22 mouse cellular contexts compared by ENCODE assay signal in the genomic region with DNA sequence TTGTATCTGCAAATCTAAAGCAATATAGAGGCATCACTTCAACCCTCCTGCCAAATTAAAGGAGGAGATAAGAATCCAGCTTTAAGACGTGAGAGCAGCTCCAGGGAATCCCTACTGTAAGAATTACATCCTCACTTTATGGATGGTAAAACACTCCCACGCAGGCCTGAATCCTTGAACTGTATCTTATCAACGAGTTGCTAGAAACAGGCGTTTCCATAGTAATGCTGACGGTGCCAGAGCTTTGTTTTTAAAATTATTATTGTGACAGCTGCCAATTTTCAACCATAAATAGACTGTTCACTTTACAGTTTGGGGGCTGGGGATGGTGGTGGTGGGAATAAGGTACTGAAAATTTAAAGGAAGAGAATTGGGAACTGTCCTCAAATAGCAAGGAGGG.
DNase-seq lines count a peak whose midpoint lies in the region; ATAC-seq and TF ChIP-seq lines count a peak whose summit lies in the region.
"Had no signal": no experiment of that assay in that cellular context is flagged by ENCODE, and none has a peak within 500 bp of the region (broad histone marks: within the 10 kb centered on the region; RNA-seq: fewer than 3 reads in every experiment).

No protein-coding gene starts in this region.

- peak; percentile 43; the same call in 1 of the 2 replicates for ATAC-seq in forebrain, embryonic 13.5 days
- no peak for ATAC-seq in midbrain, embryonic 14.5 days (ENCODE audit: low FRiP score, low TSS enrichment)
- no peak for ATAC-seq in midbrain, embryonic 13.5 days
- ATAC-seq: CD4-positive, CD25-positive, alpha-beta regulatory T cell, adult 4 months; inflammation-experienced regulatory T-cells, adult 6 months had no signal

- 53% methylated on average over 5 of the region's 5 CpGs for WGBS in forebrain, embryonic 13.5 days
- 81% methylated on average over 5 of the region's 5 CpGs for WGBS in forebrain, embryonic 10.5 days
- 73% methylated on average over 5 of the region's 5 CpGs for WGBS in midbrain, embryonic 14.5 days
- WGBS in midbrain, embryonic 13.5 days, result 73% methylated on average over 5 of the region's 5 CpGs

- no peak overlapping the region for H3K9ac ChIP-seq in forebrain, embryonic 13.5 days
- H3K9ac ChIP-seq in midbrain, embryonic 14.5 days (replicated peaks; ENCODE audit: low read length), result no peak overlapping the region
- H3K9ac ChIP-seq in midbrain, embryonic 13.5 days (replicated peaks), result no peak overlapping the region
- H3K9ac ChIP-seq: embryonic facial prominence, embryonic 12.5 days; hindbrain, embryonic 13.5 days had no signal

- 0 out of 2 replicates have a peak, but pooled peaks cover 10% of the 10 kb centered on the region for H3K4me1 ChIP-seq in forebrain, embryonic 13.5 days
- 0 out of 2 replicates have a peak, but pooled peaks cover 3% of the 10 kb centered on the region for H3K4me1 ChIP-seq in forebrain, embryonic 10.5 days
- no peaks in the 10 kb centered on the region for H3K4me1 ChIP-seq in midbrain, embryonic 14.5 days (ENCODE audit: control insufficient read depth, insufficient read depth, low read length)
- no peaks in the 10 kb centered on the region for H3K4me1 ChIP-seq in midbrain, embryonic 13.5 days (replicated peaks)
- H3K4me1 ChIP-seq: embryonic facial prominence, embryonic 12.5 days; hindbrain, embryonic 13.5 days had no signal

- H3K4me3 ChIP-seq in forebrain, embryonic 13.5 days, result no peak overlapping the region
- no peak overlapping the region for H3K4me3 ChIP-seq in forebrain, embryonic 10.5 days
- no peak overlapping the region for H3K4me3 ChIP-seq in midbrain, embryonic 14.5 days (replicated peaks; ENCODE audit: low read depth, low read length)
- H3K4me3 ChIP-seq in midbrain, embryonic 13.5 days (replicated peaks), result no peak overlapping the region
- H3K4me3 ChIP-seq: embryonic facial prominence, embryonic 12.5 days; gastrocnemius, adult 2 months; hindbrain, embryonic 13.5 days had no signal

- no peaks in the 10 kb centered on the region for H3K36me3 ChIP-seq in forebrain, embryonic 13.5 days (ENCODE audit: poor library complexity, severe bottlenecking)
- H3K36me3 ChIP-seq in forebrain, embryonic 10.5 days (replicated peaks), result no peaks in the 10 kb centered on the region
- no peaks in the 10 kb centered on the region for H3K36me3 ChIP-seq in midbrain, embryonic 14.5 days (ENCODE audit: control insufficient read depth, insufficient read depth, low read length)
- H3K36me3 ChIP-seq in midbrain, embryonic 13.5 days, result no peaks in the 10 kb centered on the region
- H3K36me3 ChIP-seq: embryonic facial prominence, embryonic 12.5 days; hindbrain, embryonic 13.5 days had no signal

- no peaks in the 10 kb centered on the region for H3K9me3 ChIP-seq in forebrain, embryonic 13.5 days (replicated peaks)
- H3K9me3 ChIP-seq in forebrain, embryonic 10.5 days, result no peaks in the 10 kb centered on the region
- H3K9me3 ChIP-seq in midbrain, embryonic 14.5 days (ENCODE audit: control insufficient read depth, low read length), result no peaks in the 10 kb centered on the region
- no peaks in the 10 kb centered on the region for H3K9me3 ChIP-seq in midbrain, embryonic 13.5 days
- H3K9me3 ChIP-seq: embryonic facial prominence, embryonic 12.5 days; hindbrain, embryonic 13.5 days had no signal

- H3K4me2 ChIP-seq in forebrain, embryonic 13.5 days, result no peak overlapping the region
- no peak overlapping the region for H3K4me2 ChIP-seq in midbrain, embryonic 14.5 days (ENCODE audit: low read length)
- H3K4me2 ChIP-seq in midbrain, embryonic 13.5 days (replicated peaks), result no peak overlapping the region
- H3K4me2 ChIP-seq: embryonic facial prominence, embryonic 12.5 days; hindbrain, embryonic 13.5 days had no signal

- no peak overlapping the region for H3K27ac ChIP-seq in forebrain, embryonic 13.5 days
- H3K27ac ChIP-seq in forebrain, embryonic 10.5 days, result no peak overlapping the region
- H3K27ac ChIP-seq in midbrain, embryonic 14.5 days (replicated peaks; ENCODE audit: low read depth, low read length), result no peak overlapping the region
- H3K27ac ChIP-seq in midbrain, embryonic 13.5 days, result no peak overlapping the region
- H3K27ac ChIP-seq: embryonic facial prominence, embryonic 12.5 days; gastrocnemius, adult 2 months; hindbrain, embryonic 13.5 days had no signal

- no peaks in the 10 kb centered on the region for H3K27me3 ChIP-seq in forebrain, embryonic 13.5 days
- no peaks in the 10 kb centered on the region for H3K27me3 ChIP-seq in forebrain, embryonic 10.5 days (ENCODE audit: poor library complexity, severe bottlenecking)
- H3K27me3 ChIP-seq in midbrain, embryonic 14.5 days (ENCODE audit: control insufficient read depth, insufficient read depth, low read length), result no peaks in the 10 kb centered on the region
- H3K27me3 ChIP-seq in midbrain, embryonic 13.5 days, result no peaks in the 10 kb centered on the region
- H3K27me3 ChIP-seq: embryonic facial prominence, embryonic 12.5 days; hindbrain, embryonic 13.5 days had no signal

- TF ChIP-seq POLR2A in brain, embryonic 14.5 days (IDR thresholded peaks at IDR 0.05; ENCODE audit: borderline replicate concordance, extremely low read depth, insufficient read depth, insufficient read length, poor library complexity, severe bottlenecking), result no peak

- no peak for TF ChIP-seq CTCF in brain, embryonic 14.5 days (IDR thresholded peaks at IDR 0.05; ENCODE audit: borderline replicate concordance, extremely low read depth, insufficient read depth, insufficient read length)

- no peak for DNase-seq in forebrain, embryonic 10.5 days (ENCODE audit: extremely low spot score, low spot score)
- peak; percentile 35 for DNase-seq in layer of hippocampus, adult 11-12 months (ENCODE audit: low spot score)
- no peak for DNase-seq in layer of hippocampus, postnatal 25 days (ENCODE audit: extremely low spot score in 1 of 2, low spot score in 1 of 2)
- peak; percentile 32 for DNase-seq in midbrain, embryonic 14.5 days
- DNase-seq in brain, embryonic 14.5 days (ENCODE audit: low read depth), result peak; percentile 56
- no peak for DNase-seq in thymus, postnatal 36 days
- DNase-seq: cerebellum, adult 2 months; cerebellum, postnatal 25 days; gastrocnemius, adult 2 months; kidney, adult 18-20 months; kidney, postnatal 10 days; lung, postnatal 4 days; retina, postnatal 1 day; right cerebral cortex, postnatal 25 days; spleen, adult 18-20 months; thymus, postnatal 14 days had no signal

Comparison
In these comparisons a context has a peak if more than half of its experiments do, and no peak if none do; other contexts are left out.
1. DNase-seq: peak in layer of hippocampus, adult 11-12 months (single experiment), midbrain, embryonic 14.5 days (single experiment) and brain, embryonic 14.5 days (single experiment); none in forebrain, embryonic 10.5 days (single experiment), layer of hippocampus, postnatal 25 days (0 of 2) and thymus, postnatal 36 days (0 of 2).